Mouse (Mus musculus): Measurements from ENCODE around the gene Gm4767. TPM values are rescaled to one million over a fixed set of nuclear protein-coding genes. Genes with fewer than 3 reads are reported as not detected.
"Not testable (repeated sequence)": the region's sequence is repeated elsewhere in the genome, so short reads cannot be mapped to it uniquely, and the experiment has no call there.

The Gm4767 gene
- 1 to 10 TPM; 3.3 to 3.4 TPM for total RNA-seq (2021)

GRCm38 (mm10) chr10:81811899-81812298 is at the start of gene Gm4767:
Gene Gm4767, plus strand, starts transcription at chr10:81812186.
- DNase-seq (ENCODE audit: low spot score in 2 of 2); intact Hi-C loops (cut with DNase I): not testable (repeated sequence)

DNA sequence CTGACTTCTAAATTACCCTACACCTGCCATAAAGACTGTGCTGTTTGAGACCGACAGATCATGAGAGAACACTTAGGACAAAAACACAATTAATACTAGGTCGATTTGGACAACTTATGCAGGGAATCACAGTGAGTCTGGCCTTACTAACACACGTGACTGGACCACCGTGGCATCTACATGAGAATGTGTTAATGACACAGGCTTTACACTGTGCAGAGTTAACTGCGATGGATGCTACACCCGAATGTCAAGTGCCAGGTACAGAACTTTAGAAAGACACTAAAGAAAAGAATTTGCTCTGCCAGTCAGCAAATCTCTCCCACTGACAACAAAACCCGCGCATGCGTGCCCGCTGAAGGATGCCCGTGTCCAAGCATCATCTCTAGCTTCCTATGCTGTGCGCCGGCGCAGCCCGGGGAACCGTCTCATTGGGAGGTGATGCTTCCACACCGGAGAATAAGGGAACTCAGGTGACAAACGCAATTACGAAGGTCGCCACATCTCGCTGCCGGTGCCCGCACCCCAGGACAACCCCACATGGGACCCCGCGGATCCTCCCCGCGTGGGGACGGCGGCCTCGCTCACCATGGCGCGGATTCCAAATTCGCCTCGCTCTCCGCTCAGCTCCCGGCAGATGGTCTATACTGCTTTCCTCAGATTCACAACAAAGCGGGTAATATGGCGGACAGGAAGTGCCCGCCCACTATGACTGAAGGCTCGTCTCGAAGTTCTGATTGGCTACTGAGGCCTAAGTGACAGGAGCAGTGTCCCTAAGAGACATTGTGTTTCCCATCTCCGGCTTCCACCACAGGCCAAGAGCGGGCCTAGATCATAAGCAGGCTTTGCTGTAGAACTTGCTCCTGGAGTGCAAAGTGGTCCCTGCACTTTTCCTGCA is 41.2 kb upstream of the Gm4767 start, which contains the start of gene Gm3055:
Gene Gm3055, minus strand, starts transcription at position 656 of the 898 bp plus-strand sequence.
- DNase-seq (ENCODE audit: low spot score in 2 of 2); intact Hi-C loops (cut with DNase I): not testable (repeated sequence)

GRCm38 (mm10) chr10:81771404-81771777 is 40.6 kb upstream of the Gm4767 start:
- DNase-seq (ENCODE audit: low spot score in 2 of 2); intact Hi-C loops (cut with DNase I): not testable (repeated sequence)

- intact Hi-C loops (cut with DNase I); DNase-seq (ENCODE audit: low spot score in 2 of 2): not testable (repeated sequence)
These were observed 34.2 kb downstream of the Gm4767 start for GRCm38 (mm10) chr10:81846219-81846618.

DNA sequence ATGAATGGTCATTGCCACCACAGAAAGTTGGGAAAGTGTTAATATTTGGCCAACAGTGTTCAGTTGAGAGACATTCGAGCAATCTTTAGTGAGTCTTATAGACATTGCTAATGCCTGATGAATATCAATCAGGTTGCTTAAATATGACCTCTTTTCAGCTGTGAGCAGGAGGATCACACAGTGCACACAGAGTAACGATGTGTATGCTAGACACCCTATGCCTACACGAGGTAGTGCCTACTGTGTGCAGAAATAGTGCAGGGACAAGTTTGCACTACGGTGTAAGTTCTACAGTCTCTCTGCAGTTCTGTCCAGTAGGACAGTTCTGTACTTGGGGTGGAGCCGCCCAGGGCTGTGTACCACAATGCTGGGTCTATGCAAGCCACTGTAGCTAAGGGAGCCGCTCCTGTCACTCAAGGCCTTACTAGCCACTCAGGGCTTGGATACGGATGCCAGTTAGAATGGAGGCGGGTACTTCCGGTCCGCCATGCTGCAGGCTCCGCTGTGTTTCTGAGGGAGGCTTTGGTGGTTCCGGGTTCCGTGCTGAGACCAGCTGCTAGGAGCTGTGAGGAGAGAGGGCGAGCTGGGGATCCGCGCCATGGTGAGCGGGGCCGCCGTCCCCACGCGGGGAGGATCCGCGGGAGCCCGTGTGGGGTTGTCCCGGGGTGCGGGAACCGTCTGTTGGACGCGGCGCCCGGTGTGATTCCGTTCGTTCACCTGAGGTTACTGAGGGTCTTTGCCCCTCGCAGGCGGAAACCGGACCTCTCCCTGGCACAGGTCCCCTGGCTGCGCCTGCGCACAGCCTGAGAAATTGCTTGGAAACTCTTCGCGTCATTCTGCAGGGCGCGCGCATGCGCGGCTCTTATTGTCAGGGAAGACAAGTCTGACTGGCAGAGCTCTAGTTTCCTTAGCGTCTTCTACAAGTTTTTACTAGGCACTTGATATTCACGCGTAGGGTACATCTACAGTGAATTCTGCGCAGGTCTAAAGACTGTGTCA is 51.7 kb downstream of the Gm4767 start, which contains the start of gene Gm32687:
Gene Gm32687, plus strand, starts transcription at position 526 of the 999 bp plus-strand sequence.
- intact Hi-C loops (cut with DNase I) = not testable (repeated sequence)
- DNase-seq (ENCODE audit: low spot score in 2 of 2) = peak; percentile 2 to 3

Other genes starting within 250 kb of the Gm4767 start
- gene Tle2, start 237.6 kb upstream of the Gm4767 start, total RNA-seq (2021) = 10 to 100 TPM; 23.7 to 37.6 TPM
- gene Tle6, start 211.1 kb upstream of the Gm4767 start, total RNA-seq (2021) = 10 to 100 TPM in 1 of 2 experiments, 1 to 10 TPM in 1; 9.7 to 10.9 TPM
- 1 to 10 TPM; 3.5 to 3.6 TPM for gene BC025920, start 205.9 kb upstream of the Gm4767 start, total RNA-seq (2021)
- 10 to 100 TPM; 22.7 to 29.4 TPM for gene Sirt6, start 184.4 kb upstream of the Gm4767 start, total RNA-seq (2021)
- gene Ankrd24, start 183.6 kb upstream of the Gm4767 start, total RNA-seq (2021) = 10 to 100 TPM; 37.8 to 46.7 TPM
- gene Gm10778, start 163.1 kb upstream of the Gm4767 start, total RNA-seq (2021) = 1 to 10 TPM; 3.9 to 4.1 TPM
- 10 to 100 TPM in 1 of 2 experiments, 1 to 10 TPM in 1; 9.6 to 10.4 TPM for gene Zfp433, start 107.4 kb upstream of the Gm4767 start, total RNA-seq (2021)
- 10 to 100 TPM in 1 of 2 experiments, 1 to 10 TPM in 1; 8.4 to 12.7 TPM for gene Gm3055, start 41.0 kb upstream of the Gm4767 start, total RNA-seq (2021)
- gene Gm32687, start 51.7 kb downstream of the Gm4767 start, total RNA-seq (2021) = 1 to 10 TPM; 2.7 to 3.1 TPM
- 1 to 10 TPM; 2.9 to 3.1 TPM for gene Zfp781, start 118.3 kb downstream of the Gm4767 start, total RNA-seq (2021)
- gene Zfp873, start 235.9 kb downstream of the Gm4767 start, total RNA-seq (2021) = 10 to 100 TPM in 1 of 2 experiments, 1 to 10 TPM in 1; 9.0 to 10.9 TPM

Measured in left cerebral cortex, postnatal 36 days (tissue).